Mouse (Mus musculus): ENCODE measurements at regions not wholly inside any gene's neighbourhood (a gene's known extent, or its start where the extent isn't known, plus 50 kb on each side); places are given as distances from the start of the nearest gene placed in this dataset.

DNA sequence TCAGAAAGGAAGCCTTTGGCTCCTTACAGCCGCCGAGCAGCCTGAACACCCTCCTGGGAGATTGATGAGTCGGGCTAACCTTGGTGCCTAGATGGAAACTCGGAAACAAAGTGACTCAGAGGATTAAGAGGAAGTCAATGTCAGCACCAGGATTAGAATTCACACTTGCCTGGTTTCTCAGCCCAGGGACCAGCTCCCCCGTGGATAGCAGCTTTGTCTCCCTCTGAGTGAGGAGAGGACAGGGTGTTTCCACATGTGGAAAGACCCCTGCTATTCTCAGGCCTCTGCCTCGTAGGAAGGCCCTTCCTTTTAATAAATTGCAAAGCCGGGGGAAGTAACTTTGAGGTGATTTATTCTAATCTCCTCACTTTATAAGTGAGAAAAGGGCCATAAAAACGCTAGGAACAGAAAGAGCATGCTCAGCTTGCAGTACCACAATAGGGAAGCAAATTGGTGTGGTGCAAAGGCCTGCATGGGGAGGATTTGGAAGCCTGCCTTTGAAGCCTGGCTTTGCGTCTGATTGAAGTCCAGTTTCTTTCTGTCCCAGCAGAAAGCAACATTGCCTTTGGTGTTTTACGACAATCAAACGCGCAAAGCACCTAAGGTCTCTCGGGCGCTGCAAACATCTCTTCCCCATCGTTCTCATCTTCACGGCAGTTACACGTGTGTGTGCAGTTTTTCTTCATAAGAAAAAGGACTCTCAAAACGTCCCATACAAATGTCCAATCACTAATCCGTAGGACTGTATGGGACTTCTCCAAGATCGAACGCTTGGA, 242.8 kb downstream of the Ndfip2 start:
- peak; percentile 43 for DNase-seq (ENCODE audit: inconsistent ontology term)

DNA sequence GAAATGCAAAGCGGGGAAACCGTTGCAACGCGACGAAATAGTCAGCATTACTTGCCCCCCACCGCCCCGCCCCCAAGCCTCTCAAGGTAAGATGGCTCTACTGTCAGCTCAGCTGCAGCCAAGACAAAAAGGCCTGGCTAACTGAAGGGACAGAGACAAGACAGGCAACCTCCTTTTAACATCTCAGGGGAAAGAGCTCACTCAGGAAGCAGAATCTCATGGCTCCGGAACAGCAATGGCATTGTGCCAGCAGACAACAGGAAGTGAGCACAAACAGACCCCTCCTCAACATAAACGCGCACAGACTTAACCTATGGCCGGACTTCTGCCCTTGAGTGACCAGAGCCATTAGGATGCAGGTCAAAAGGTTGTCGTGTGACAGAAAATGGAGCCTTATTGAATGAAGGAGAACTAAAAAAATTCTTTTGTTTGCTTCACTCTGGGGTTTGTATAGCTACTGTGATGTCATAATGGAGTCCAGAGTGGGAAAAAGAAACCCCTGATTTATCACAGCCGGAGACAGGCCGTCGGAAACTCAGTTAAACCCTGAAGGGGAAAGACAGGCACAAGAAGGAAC, 241.0 kb downstream of the Ndfip2 start:
- DNase-seq (ENCODE audit: inconsistent ontology term) = no peak

DNA sequence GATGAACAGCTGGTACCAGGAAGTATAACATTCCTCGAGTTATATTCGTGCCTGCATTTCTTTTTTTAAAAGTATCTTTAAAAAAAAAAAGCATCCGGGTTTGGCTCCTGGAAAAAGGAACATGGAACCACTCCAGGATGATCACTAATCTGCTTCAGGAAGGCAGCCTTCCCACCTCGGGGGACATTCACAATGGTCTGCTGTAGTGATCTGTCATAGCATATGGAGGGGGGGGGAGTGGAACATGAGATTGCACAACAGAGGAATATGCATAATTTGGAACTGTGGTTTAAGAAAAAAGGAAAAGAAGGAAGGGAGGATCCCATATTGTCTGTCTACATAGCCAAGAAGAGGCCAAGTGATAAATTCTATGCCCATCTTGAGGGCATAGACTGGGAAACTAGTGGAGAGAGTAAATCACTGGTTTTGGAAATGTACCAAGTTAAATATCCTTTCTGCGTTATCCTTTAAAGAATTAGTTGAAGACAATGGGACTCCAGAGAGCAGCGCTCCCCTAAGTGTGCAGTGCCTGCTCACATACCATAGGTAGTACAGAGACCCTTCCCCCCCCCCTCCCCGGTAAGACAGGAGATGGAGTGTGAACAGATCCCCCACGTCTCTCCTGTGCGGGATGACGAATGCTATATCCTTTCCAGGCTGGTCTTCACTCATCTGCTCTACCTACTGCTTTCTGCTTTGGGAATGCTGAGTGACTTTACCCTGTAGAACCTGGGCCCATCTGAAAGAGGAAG, 240.0 kb downstream of the Ndfip2 start:
- no peak for DNase-seq (ENCODE audit: inconsistent ontology term)

DNA sequence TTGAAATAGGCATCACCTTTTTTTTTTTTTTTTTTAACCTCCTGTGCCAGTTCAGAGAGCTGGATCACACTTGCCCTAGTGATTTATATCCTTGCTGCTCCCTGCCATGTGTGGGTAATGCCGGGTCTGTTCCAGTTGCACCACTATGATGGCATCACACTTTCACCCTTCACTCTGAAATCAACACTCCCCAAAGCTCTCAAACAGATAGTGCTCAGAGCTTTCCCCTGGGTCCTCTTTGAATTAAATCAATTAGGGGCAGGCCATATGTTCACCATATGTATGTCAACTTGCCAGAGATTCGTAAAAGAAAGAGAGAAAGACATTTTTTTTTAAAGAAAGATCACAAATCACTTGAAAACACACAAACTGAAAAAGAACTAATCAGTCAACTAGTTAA, 236.8 kb downstream of the Ndfip2 start:
- no peak for DNase-seq (ENCODE audit: inconsistent ontology term)

DNA sequence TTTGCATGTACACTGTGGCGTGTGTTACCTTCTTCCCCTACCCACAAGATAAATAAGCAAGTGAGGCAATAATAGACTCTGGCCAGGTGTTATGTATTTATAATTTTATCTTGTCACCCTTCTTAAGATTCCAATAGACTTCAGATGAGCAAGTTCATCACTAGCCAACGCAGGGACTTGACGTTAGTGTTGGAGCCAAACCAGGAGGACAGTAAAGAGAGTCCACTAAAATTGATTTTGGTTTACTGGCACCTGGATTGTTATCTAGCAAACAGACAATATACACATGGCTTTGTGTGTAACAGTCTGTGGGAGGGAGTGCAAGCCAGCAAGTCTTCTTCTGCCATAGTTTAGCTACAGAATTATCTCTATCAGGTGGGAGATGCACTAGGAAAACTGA, 236.0 kb downstream of the Ndfip2 start:
- DNase-seq (ENCODE audit: inconsistent ontology term) = no peak

DNA sequence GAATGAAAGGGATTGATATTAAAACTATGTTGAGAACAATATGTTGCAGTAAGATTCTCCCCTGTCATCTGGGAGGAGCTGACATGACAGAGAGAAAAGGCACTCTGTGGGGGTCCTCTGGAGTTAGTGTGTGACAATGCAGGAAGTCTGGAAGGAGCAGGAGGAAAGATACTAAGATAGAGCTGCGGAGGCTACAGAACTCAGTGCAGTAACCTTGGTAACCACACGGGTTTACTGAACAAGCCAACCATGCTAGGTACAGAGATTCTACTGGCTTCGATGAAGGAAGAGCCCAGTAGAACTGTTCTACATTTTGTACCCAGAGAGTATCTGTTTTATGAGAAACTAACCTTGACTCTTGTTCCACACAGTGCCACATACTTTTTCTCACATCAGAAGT, 231.8 kb downstream of the Ndfip2 start:
- no peak for DNase-seq (ENCODE audit: inconsistent ontology term)

DNA sequence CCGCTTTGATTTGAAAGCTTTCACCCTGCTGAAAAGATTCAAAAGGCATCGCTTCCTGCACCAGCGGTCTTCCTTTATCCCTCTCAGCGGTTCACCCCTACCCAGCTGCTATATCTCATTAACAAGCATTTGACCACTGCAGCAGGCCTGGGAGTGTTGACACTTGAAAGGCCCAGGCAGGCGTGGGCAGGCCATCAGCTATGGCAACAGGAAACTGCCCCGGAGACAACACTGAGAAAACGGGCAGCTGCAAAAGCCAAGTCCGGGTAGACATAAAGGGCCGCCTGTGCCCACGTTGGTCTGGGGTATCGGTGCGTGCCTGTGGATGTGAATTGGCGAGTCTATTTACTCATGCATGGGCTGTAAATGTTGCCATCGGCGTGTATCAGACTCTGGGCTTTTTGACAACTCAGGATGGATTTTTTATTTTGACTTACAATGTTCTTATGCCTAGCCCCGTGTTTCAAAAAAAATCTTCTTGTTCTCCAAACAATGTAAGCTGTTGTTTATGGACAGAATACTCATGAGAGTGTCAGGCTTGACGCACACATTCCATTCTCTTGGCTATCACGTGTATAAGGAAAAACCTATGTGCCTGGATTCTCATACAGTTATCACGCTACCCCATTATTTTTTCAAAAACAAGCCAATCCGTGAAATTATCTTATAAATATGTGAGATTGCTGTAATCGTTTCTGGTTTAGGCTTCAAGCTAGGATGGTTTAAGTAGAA, 225.1 kb downstream of the Ndfip2 start:
- peak; percentile 92 for DNase-seq (ENCODE audit: inconsistent ontology term)

DNA sequence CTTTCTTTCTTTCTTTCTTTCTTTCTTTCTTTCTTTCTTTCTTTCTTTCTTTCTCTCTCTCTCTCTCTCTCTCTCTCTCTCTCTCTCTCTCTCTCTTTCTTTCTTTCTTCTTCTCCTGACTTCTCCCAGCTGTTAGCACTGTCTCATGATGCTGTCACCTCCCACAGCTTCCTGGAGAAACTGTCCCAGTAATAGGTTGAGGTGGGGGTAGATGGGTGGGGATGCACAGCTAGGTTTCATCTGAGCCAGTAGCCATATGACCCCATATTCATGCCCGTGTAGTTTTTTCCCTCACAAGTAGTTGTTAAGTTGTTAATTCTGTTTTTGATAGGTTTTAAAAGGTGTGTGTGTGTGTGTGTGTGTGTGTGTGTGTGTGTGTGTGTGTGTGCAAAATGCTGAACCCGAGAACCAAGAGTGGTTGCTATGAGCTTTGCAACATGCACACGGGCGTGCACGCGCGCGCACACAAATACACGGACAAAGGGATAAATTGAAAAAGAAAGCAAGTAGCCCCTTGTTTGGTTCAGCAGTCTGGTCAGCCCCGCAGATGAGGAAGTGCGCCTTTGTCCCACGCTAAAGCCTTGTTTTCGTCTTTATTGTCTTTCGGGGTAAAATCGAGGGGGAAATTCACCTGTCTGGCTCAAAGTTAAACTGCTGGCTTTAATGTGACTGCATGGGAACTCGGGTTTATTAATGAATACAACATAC, 224.4 kb downstream of the Ndfip2 start:
- DNase-seq (ENCODE audit: inconsistent ontology term) = no peak

DNA sequence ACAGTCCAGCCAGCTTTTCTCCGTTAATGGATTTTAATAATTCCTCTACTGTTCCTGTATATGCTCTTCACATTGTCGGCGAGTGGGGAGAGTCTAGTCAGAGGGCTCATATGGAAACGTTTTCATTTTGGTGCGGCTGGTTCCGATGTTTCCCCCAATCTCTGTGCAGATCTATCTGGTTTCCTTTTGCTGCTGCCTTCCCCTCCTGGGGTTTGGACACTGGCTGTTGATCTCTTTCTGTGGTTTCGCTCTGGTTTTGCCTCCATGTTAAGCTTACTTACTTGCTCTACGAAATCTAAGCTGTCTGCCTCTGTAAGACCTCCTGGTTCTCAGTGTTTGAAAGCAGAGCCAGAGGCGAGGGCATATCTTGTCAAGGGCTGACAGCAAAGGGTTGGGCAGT, 221.7 kb downstream of the Ndfip2 start:
- peak; percentile 16 for DNase-seq (ENCODE audit: inconsistent ontology term)

DNA sequence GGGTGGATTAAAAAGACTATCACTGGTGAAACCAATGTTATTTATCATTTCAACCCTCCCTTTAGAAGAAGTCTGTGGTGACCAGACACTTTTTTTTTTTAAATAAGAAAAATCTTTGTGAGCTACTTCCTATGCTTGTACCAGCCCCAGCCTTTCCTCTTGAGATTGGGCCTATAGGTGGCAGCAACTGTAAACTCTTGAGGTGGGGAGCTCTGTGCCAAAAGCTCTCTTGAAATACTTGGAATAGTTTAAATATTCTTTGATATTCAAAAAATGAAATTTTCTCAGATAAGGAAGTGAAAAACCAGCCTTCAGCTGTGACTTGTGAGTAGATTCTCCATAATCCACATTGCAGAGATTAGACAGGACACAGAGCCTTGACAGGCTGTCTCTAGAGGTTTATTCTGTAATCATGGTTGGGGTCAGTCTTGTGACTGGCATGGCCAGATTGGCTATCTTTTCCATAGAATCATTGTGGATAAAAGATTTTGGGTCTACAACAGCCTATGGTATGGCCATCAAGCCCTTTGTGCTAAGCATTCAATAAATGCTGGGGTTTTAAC, 216.7 kb downstream of the Ndfip2 start:
- peak; percentile 56 for DNase-seq (ENCODE audit: inconsistent ontology term)

DNA sequence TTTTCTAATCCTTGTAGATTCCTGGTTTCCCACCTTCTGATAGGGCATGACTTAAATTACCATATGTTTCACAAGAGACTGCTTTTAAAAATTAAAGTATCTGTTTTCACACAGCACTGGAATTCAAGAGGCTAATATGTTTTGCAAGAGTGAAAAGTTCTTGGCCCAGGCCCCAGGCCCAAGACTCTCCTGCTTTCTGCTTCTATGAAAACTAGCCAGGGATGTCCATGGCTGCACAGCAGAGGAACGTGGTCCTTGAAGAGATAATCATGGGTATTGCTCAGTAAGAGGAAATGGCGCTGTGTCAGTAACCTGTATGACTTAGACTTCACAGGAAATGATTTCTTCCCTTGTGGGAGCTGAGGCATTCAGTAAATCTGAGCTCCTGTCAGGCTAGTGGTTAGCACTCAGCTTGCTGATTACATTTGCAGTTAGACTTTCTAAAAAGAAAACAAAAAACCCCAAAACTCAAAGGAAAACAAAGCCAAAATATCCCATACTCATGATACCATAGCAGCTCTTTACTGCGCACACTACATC, 190.6 kb downstream of the Ndfip2 start:
- no peak for DNase-seq (ENCODE audit: inconsistent ontology term)

DNA sequence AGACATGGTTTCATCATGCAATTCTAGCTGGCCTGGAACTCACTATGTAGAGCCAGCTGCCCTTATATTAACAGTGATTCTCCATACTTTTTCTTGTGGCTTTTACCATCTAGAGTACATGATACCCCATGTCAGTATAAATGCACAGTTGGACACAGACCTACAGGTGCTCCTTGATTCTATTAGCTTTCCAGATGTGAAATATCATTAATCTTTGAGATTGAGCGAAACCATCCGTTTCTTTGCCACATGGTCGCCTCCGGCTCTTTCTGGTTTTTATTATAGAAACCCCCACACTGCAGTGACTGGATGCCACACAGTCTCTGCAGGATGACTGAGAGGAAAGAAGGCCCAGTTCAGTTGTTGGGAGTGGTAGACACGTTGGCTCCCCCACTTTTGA, 188.7 kb downstream of the Ndfip2 start:
- DNase-seq (ENCODE audit: inconsistent ontology term) = no peak

DNA sequence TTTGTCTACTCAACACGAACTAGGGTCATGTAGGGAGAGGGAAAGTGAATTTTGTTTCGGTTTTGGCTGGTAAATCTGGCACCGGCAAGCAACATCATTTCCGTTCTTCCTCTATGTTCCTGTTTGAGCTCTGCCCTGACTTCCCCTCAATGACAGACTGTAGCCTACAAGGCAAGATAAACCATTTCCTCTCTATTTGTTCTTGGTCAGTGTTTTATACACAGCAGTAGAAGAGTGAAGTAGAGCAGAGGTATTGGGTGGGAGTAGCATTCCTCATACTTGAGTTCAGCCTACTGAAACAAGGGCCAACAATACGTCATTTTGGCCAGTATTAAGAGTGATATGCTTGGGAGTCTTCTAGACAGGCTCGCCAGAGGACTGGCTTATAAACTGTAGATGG, 177.0 kb downstream of the Ndfip2 start:
- DNase-seq (ENCODE audit: inconsistent ontology term) = no peak

DNA sequence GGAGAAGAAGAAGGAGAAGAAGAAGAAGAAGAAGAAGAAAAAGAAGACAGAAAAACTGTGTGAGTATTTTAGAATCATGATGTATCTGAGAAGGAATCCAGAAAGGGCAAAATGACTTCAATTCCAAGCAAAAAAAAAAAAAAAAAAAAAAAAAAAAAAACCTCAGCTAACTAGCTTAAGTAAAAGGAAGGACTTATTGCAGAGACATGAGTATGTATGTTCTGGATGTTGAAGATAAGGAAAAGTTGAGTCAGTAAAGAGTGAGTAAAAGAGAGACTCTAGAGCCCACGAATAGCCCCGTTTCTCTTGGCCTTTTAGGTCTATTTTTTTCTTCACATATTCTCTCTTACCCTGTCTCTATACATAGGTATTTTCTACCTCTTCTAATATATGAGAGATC, 175.1 kb downstream of the Ndfip2 start:
- no peak for DNase-seq (ENCODE audit: inconsistent ontology term)

DNA sequence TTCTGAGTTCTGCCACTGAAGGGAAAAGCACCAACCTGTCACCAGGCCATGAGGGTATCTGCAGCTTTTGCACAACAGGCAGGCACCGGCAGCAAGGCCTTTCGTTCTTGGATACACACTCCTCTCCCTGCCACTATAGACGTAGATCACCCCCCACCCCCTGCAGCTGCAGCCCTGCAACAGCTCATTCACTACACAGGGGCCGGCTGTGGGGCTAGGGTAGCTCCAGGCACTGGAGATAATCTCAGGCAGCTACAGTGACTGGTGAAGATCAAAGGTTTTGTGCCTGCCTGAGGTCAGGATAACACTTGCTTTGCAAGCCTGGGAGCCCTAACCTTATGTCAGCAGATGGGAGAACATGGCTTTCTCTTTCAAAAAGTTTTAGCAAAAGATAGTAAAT, 174.3 kb downstream of the Ndfip2 start:
- no peak for DNase-seq (ENCODE audit: inconsistent ontology term)

DNA sequence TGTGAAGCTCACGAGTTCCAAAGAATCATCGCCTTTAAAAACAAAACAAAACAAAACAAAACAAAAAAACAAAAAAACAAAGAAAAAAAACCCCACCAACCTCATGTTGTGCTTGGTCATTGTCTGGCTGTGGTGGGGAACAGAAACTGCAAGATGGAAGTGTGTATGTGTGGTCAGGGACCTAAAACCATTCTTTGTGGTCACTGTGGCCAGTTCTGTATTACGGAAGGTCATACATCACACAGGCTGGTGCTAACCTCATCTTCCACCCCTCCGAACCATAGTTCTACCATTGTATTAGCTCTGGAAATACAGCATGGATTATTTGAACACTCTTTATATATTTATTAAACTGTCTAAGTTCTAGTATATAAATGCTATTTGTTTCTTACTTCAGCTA, 173.2 kb downstream of the Ndfip2 start:
- DNase-seq (ENCODE audit: inconsistent ontology term) = no peak

DNA sequence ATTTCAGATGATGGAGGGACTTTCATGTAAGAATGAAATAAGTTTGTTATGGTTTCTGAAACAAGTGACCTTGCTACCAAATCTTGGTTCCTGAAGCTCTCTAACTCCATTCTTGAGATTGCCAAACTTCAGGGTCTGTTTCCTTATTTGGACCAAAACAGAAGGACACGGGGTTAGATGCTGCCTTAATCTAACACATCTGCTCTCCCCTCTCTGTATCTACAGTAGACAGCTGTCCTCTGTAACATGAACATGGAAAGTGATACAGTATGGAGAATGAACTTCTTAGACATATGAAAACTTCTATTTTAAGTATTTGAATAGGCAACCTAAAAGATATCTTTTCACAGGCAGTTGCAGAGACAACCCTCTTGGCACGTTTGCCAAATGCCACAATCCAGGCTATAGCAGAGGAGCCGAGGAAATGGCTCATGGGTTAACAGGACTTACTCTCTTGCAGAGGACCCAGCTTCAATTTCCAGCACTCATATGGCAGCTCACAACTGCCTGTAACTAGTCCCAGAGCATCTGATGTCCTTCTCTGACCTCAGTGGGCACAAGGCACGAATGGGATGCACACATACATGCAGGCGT, 171.4 kb downstream of the Ndfip2 start:
- DNase-seq (ENCODE audit: inconsistent ontology term) = no peak

DNA sequence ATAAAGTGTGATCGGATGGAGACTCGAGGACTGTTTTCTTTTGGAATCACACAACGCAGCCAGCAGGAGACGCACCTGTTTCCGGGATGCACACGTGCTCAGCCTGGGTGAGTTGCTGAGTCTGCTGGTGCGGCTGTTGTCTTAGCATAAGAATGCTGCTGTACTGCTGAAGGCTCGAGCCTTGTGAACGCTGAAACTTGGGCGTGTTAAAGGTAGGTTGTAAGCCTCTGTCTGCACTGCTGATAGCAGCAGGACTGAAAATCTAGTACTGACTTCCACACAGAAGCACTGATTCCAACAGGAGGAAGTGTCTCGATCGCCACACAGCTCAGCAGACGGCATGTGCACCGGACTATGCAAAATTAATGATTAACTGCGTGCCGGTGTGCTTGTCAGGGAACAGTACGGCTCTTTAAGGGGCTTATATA, 169.1 kb downstream of the Ndfip2 start:
- DNase-seq (ENCODE audit: inconsistent ontology term) = peak; percentile 43

DNA sequence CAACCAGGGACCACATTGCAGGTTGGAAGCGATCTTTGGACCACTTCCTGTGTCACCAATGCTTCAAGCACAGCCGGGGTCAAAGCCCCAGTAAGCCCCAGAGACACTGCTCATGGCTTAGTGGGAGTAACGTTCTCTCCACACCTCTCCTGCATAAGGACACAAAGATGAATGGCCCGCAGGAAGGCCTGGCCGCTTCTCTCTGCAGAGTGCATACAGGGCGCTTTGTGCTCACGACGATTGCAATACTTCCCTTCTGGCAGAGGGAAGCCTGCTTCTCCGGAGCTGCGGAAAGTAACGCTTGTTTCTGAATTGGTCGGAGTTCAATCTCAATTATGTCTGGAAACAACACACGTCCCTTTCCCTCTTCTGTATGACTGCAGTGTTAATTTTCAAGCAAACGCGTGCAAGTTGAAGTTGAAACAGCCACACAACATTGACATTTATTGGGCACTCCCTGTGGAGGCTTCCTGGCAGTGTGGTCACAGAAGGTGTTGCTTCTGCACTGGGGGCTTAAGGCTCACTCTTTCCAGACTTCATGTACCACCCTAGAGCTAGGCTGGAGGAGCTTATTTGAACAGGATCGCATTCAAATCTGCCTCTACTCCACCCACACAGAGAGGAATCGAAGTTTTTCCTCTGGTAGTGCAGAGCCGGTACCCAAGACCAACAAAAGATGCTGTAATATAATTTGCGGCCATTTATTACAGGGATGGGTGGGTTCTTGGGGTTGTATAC, 168.4 kb downstream of the Ndfip2 start:
- DNase-seq (ENCODE audit: inconsistent ontology term) = no peak

DNA sequence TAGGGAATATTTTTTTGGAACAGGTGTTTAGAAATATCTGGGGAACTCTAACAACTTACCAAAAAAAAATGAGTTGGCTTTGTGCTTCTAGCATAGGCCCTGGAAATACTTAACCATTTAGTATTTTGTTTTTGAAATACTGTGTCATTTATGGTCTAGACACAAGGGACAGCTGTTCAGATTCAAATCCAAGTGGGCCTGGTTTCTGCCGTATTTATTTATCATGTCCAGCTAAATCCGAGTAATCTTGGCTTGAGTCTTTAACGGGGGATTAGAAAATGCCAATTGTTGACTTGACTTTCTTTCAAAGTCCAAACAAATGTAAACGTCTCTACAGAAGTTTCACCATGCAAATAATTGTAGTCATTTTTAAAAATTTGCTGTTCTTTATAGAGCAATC, 159.6 kb downstream of the Ndfip2 start:
- no peak for DNase-seq (ENCODE audit: inconsistent ontology term)

Measured in Muller cell, postnatal 12 days (primary cell).